Mouse (Mus musculus) C2C12 (cell line): Measurements from ENCODE around the gene Dcun1d4.

ENCODE experiments used
- CEBPB ChIP-seq: IDR thresholded peaks from one replicate; pipeline ENCODE4 v1.6.1; 2011; ENCODE audit warnings: low read depth, mild to moderate bottlenecking, control low read depth, moderate library complexity
- CTCF ChIP-seq: IDR thresholded peaks from one replicate; pipeline ENCODE4 v1.5.1; 2011; ENCODE audit not compliant: control insufficient read depth, insufficient read depth, insufficient read length
- FOSL1 ChIP-seq: IDR thresholded peaks from one replicate; pipeline ENCODE4 v1.8.0; 2011; ENCODE audit warnings: mild to moderate bottlenecking, low read length; ENCODE audit not compliant: poor library complexity, insufficient read depth, severe bottlenecking
- MAX ChIP-seq: IDR thresholded peaks from one replicate; pipeline ENCODE4 v1.6.1; 2011; ENCODE audit warnings: mild to moderate bottlenecking, control low read depth
- MYOD1 ChIP-seq: IDR thresholded peaks from one replicate; pipeline ENCODE4 v1.6.1; 2011; ENCODE audit warnings: low read depth; ENCODE audit not compliant: control insufficient read depth, insufficient read length
- MYOG ChIP-seq: IDR thresholded peaks from one replicate; pipeline ENCODE4 v1.6.1; 2011; ENCODE audit not compliant: control insufficient read depth, insufficient read length; ENCODE audit errors: extremely low read depth
- USF1 ChIP-seq: IDR thresholded peaks from one replicate; pipeline ENCODE4 v1.6.1; 2011; ENCODE audit warnings: low read depth, mild to moderate bottlenecking, control low read depth, moderate library complexity

GRCm38 (mm10) chr5:73497401-73497800 lies 16.6 kb downstream of the Dcun1d4 start:
- TF ChIP-seq USF1 (no peak), CTCF (no peak), MYOG (no peak), MAX (no peak), FOSL1 (no peak), MYOD1 (no peak), CEBPB (no peak)
